Mouse (Mus musculus) liver, embryonic 15.5 days (tissue): ENCODE results near the gene Gm14124. TPM values are rescaled to one million over a fixed set of nuclear protein-coding genes. Genes with fewer than 3 reads are reported as not detected.
A peak's percentile ranks its signal among the peaks of the same experiment; 100 is the strongest.
"Not testable (repeated sequence)": the region's sequence is repeated elsewhere in the genome, so short reads cannot be mapped to it uniquely, and the experiment has no call there.

Experiments used
- ATAC-seq: fragments of 200-750 bp; cut with Nextera tagmentation; 2 replicates; pipeline ENCODE4 v1.8.0; 2017; ENCODE audit warnings: moderate number of reproducible peaks, mild to moderate bottlenecking, moderate library complexity; ENCODE audit not compliant: insufficient read depth
- H3K27ac ChIP-seq: fragments of 300-500 bp; sonication (generic); replicated peaks from 2 replicates; pipeline ENCODE4 v1.5.1; 2015; ENCODE audit warnings: mild to moderate bottlenecking, inconsistent platforms
- H3K27me3 ChIP-seq: fragments of 300-500 bp; sonication (generic); 2 replicates; pipeline ENCODE4 v1.6.1; 2015; ENCODE audit warnings: mild to moderate bottlenecking, inconsistent platforms
- H3K36me3 ChIP-seq: fragments of 300-500 bp; sonication (generic); replicated peaks from 2 replicates; pipeline ENCODE4 v1.6.1; 2015; ENCODE audit warnings: moderate library complexity, mild to moderate bottlenecking, inconsistent platforms
- H3K4me1 ChIP-seq: fragments of 300-500 bp; sonication (generic); replicated peaks from 2 replicates; pipeline ENCODE4 v1.6.1; 2015; ENCODE audit warnings: inconsistent platforms
- H3K4me2 ChIP-seq: fragments of 300-500 bp; sonication (generic); 2 replicates; pipeline ENCODE4 v1.6.1; 2015; ENCODE audit warnings: moderate library complexity, mild to moderate bottlenecking, inconsistent platforms
- H3K4me3 ChIP-seq: fragments of 300-500 bp; sonication (generic); replicated peaks from 2 replicates; pipeline ENCODE4 v1.5.1; 2015; ENCODE audit warnings: mild to moderate bottlenecking, inconsistent platforms
- H3K9ac ChIP-seq: fragments of 300-500 bp; sonication (generic); 2 replicates; pipeline ENCODE4 v1.6.1; 2015; ENCODE audit warnings: moderate library complexity, mild to moderate bottlenecking, inconsistent platforms
- H3K9me3 ChIP-seq: fragments of 300-500 bp; sonication (generic); replicated peaks from 2 replicates; pipeline ENCODE4 v1.6.1; 2016; ENCODE audit warnings: inconsistent platforms
- WGBS: fragments of 180-500 bp; shearing (Covaris S2); methylation state at CpG from one replicate; pipeline ENCODE4 v1.1.7; 2015; ENCODE audit warnings: mixed read lengths; ENCODE audit not compliant: insufficient replicate concordance; 5-methylcytosine and 5-hydroxymethylcytosine counted together
- polyA plus RNA-seq: library from polyadenylated mRNA; unstranded; fragments of >200 nt; fragmentation: Nextera tagmentation; extraction: Ambion mirVana; gene quantifications from 2 replicates; pipeline ENCODE4 v1.2.1, GENCODE M21; 2015

Gene Gm14124
- polyA plus RNA-seq: not detected in 2 replicates

GRCm38 (mm10) chr2:150257291-150257690 lies at the start of gene Gm14124:
Gene Gm14124 (plus strand): TSS chr2:150257517.
- WGBS: 63% methylated on average over 4 of the region's 4 CpGs
- not testable (repeated sequence) for H3K4me3 ChIP-seq, ATAC-seq, H3K27ac ChIP-seq, H3K9me3 ChIP-seq, H3K27me3 ChIP-seq, H3K36me3 ChIP-seq, H3K9ac ChIP-seq, H3K4me1 ChIP-seq, H3K4me2 ChIP-seq

- H3K36me3 ChIP-seq, H3K9ac ChIP-seq, H3K9me3 ChIP-seq, H3K4me1 ChIP-seq, H3K27me3 ChIP-seq, H3K27ac ChIP-seq: not testable (repeated sequence)
- peak within 1 kb of the TSS; percentile 42 for H3K4me3 ChIP-seq
- H3K4me2 ChIP-seq: peak within 1 kb of the TSS; percentile 44
- 2% methylated on average over 15 of the region's 15 CpGs for WGBS
- ATAC-seq: peak; percentile 90
These were observed 39.5 kb upstream of the Gm14124 start, which contains the start of gene Zfp937 for GRCm38 (mm10) chr2:150217600-150218362. Gene Zfp937 (plus strand): TSS chr2:150218073.

DNA sequence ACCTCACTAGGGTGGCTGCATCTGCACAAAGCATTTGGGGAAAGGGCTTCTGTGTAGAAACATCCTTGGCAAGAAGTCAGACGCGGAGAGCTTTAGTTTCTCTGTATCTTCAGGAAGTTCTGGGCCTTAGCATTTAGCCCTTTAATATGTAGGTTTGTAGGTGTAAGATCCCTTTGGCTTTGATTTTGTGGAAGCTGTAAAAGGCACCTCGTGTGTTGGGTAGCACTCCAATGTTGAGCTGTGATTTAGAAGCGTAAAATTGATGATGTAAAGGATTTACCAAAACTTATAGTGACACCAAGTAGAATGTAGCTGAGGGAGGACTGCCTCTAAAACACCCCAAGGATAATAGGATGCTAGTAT lies 39.0 kb upstream of the Gm14124 start:
- not testable (repeated sequence) for H3K27ac ChIP-seq, H3K27me3 ChIP-seq, H3K4me1 ChIP-seq, H3K36me3 ChIP-seq, H3K9ac ChIP-seq, H3K9me3 ChIP-seq
- Histone ChIP-seq H3K4me3 (peak overlapping the region; percentile 42), H3K4me2 (peak overlapping the region; percentile 44; the same call in 1 of the 2 replicates)
- WGBS: 19% methylated on average over 4 of the region's 4 CpGs
- ATAC-seq: peak; percentile 20; the same call in 1 of the 2 replicates

- not testable (repeated sequence) for H3K36me3 ChIP-seq, H3K27me3 ChIP-seq, H3K9me3 ChIP-seq, H3K4me2 ChIP-seq, ATAC-seq, H3K4me1 ChIP-seq, H3K4me3 ChIP-seq, H3K9ac ChIP-seq, H3K27ac ChIP-seq
These were observed 34.1 kb upstream of the Gm14124 start for GRCm38 (mm10) chr2:150223263-150223662.

GRCm38 (mm10) chr2:150243211-150243610 lies 14.1 kb upstream of the Gm14124 start:
- no peaks in the 10 kb centered on the region for H3K4me1 ChIP-seq
- no peak overlapping the region for H3K9ac ChIP-seq
- no peak overlapping the region for H3K27ac ChIP-seq
- H3K4me3 ChIP-seq: no peak overlapping the region
- no peak overlapping the region for H3K4me2 ChIP-seq
- WGBS: 63% methylated on average over 2 of the region's 2 CpGs
- no peak for ATAC-seq
- H3K36me3 ChIP-seq: peaks cover 1% of the 10 kb centered on the region; the same call in 1 of the 2 replicates
- no peaks in the 10 kb centered on the region for H3K9me3 ChIP-seq
- H3K27me3 ChIP-seq: no peaks in the 10 kb centered on the region

DNA sequence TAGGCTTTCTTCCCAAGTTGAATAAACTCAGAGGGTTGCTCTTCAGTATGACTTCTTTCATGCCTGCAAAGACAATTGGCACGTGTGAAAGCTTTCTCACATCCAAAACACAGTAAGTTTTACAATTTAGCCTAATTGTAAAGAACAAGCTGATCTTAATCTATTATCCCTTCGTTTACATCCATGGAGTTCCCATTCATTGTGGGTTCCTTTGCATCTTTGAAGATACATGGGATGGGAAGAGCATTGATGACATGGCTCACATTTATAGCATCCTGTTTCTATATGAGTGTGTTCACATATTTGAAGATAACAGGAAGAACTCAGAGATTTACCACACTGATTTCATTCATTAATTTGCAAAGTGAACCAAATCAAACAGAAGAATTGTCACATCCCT lies 1.8 kb upstream of the Gm14124 start, which contains the start of gene Gm21994:
Gm21994 (minus strand) TSS at position 101 of the 400 bp plus-strand sequence.
- not testable (repeated sequence) for ATAC-seq, H3K27me3 ChIP-seq, H3K4me1 ChIP-seq, H3K9me3 ChIP-seq, H3K36me3 ChIP-seq, H3K4me2 ChIP-seq, H3K4me3 ChIP-seq, H3K27ac ChIP-seq, H3K9ac ChIP-seq
- WGBS: 28% methylated on average over 2 of the region's 2 CpGs

DNA sequence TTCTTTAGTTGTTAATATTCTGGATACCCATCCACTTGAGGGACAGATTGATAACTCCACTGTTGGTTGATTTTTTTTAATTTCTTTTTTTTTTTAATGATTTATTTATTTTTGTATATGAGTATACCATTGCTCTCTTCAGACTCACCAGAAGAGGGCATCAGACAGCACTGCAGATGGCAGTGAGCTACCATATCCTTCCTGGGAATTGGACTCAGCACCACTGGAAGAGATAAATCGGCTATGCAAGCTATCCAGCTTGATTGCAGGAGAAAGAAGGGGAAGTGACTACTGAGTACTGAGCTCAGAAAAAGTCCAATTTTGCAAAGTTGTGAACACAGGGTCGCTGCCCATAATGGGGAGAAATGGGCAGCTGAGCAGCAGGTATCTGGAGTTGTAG lies 456 bp upstream of the Gm14124 start:
- H3K27me3 ChIP-seq, H3K4me1 ChIP-seq, H3K36me3 ChIP-seq, ATAC-seq, H3K9ac ChIP-seq, H3K4me3 ChIP-seq, H3K9me3 ChIP-seq, H3K27ac ChIP-seq, H3K4me2 ChIP-seq: not testable (repeated sequence)
- WGBS: 47% methylated on average over 2 of the region's 2 CpGs

DNA sequence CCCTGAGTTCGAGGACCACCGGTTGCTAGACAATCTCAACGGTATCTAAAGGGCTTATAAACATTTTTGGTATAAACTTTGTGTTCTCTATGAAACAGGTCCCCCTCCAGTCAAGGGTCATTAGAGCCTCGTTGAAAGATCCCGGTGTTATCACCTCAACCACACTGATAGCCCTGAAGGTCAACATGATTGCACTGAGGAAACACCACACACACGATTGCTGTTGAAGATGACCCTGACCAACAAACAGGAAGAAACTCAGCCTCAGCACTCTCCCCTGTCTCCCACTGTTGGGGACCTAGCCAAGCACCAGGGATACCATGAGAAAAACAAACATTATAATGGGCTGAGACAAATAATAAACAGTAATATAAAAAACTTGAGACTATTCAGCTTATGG lies 36.4 kb downstream of the Gm14124 start:
- Histone ChIP-seq H3K36me3 (no peaks in the 10 kb centered on the region), H3K4me2 (no peak overlapping the region), H3K4me1 (no peaks in the 10 kb centered on the region), H3K27ac (no peak overlapping the region), H3K27me3 (no peaks in the 10 kb centered on the region), H3K4me3 (no peak overlapping the region), H3K9me3 (no peaks in the 10 kb centered on the region), H3K9ac (no peak overlapping the region)
- ATAC-seq: no peak
- WGBS: 60% methylated on average over 6 of the region's 6 CpGs

DNA sequence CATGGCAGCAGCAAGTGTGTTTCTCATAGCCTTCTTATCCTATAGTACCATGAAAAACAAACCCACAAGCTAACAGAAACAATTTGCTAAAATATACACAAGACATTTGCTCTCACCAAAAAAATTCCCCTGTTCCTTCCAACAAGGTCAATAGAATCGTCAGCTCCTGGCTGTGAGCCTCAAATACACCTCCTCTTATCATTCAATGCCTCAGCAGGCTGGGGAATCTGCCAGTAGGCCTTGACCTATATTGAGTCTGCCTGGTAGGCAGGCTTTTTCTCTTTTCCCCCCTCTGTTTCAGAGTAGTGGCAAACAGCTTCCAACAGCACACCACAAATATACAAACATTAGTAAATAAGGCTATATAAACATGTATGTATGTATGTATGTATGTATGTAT lies 41.8 kb downstream of the Gm14124 start:
- Histone ChIP-seq H3K4me1 (no peaks in the 10 kb centered on the region), H3K27ac (no peak overlapping the region), H3K27me3 (no peaks in the 10 kb centered on the region), H3K4me3 (no peak overlapping the region), H3K36me3 (no peaks in the 10 kb centered on the region), H3K9me3 (no peaks in the 10 kb centered on the region), H3K4me2 (no peak overlapping the region), H3K9ac (no peak overlapping the region)
- no peak for ATAC-seq
- WGBS: 16% methylated on average over 1 of the region's 1 CpGs

DNA sequence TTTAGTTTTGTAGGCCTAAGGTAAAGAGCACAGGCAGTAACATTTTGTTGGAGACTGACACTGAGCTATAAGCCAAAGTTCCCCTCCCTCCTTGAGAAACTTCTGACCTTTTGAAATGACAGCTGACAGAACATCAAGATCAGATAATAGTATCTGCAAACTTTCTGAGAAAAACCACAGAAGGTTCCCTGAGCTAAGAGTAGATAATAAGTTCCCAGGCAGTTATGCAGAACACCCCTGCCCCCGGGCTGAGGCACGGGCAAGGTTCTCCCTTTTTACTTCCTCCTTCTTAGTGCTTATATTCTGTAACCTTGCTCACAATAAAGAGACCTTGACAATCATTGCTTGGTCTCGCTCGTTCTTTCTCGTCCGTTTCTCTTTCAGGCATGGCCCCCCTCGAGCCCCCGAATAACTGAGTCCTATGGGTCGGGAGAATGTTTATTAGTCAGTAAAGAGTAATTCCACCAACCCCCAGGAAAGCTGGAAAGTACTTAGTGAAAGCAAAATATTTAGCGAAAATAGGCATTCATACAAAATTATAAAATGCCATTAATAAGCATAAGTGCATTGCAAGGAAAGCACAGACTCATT lies 50.0 kb downstream of the Gm14124 start:
- Histone ChIP-seq H3K9ac (no peak overlapping the region), H3K4me2 (no peak overlapping the region), H3K9me3 (no peaks in the 10 kb centered on the region), H3K27me3 (no peaks in the 10 kb centered on the region), H3K27ac (no peak overlapping the region), H3K36me3 (no peaks in the 10 kb centered on the region), H3K4me3 (no peak overlapping the region), H3K4me1 (0 out of 2 replicates have a peak, but pooled peaks cover 3% of the 10 kb centered on the region)
- no peak for ATAC-seq
- 54% methylated on average over 10 of the region's 10 CpGs for WGBS

GRCm38 (mm10) chr2:150310952-150311884 lies 53.9 kb downstream of the Gm14124 start:
- Histone ChIP-seq H3K9ac (peak overlapping the region; percentile 37; the same call in 1 of the 2 replicates), H3K4me3 (peak overlapping the region; percentile 64), H3K27ac (0 out of 2 replicates have a peak overlapping the region, but pooled peaks have one; percentile 38), H3K4me2 (peak overlapping the region; percentile 70)
- H3K36me3 ChIP-seq, H3K27me3 ChIP-seq, H3K4me1 ChIP-seq, H3K9me3 ChIP-seq: not testable (repeated sequence)
- ATAC-seq: peak; percentile 95
- 5% methylated on average over 19 of the region's 19 CpGs for WGBS
